Mouse (Mus musculus) B cell, adult 2 months (primary cell): ENCODE measurements around the gene Gm43518.

ENCODE experiments used
- DNase-seq, 2 experiments: peaks; one replicate each; pipeline ENCODE4 v3.0.0; 2022

The Gm43518 gene

GRCm38 (mm10) chr5:123933957-123934591 is 6.9 kb downstream of the Gm43518 start:
- peak; percentile 27 to 31 for DNase-seq

- DNase-seq = no peak
Measured at GRCm38 (mm10) chr5:123935931-123936330, 8.7 kb downstream of the Gm43518 start.

- peak in 1 of 2 experiments; percentile 16 for DNase-seq
Measured at GRCm38 (mm10) chr5:123938479-123938878, 11.3 kb downstream of the Gm43518 start.

GRCm38 (mm10) chr5:123946546-123946945 is 19.3 kb downstream of the Gm43518 start:
- no peak for DNase-seq

- DNase-seq = peak; percentile 50 to 56
Measured at GRCm38 (mm10) chr5:123947041-123947761, 20.0 kb downstream of the Gm43518 start.

GRCm38 (mm10) chr5:123952365-123953045 is 25.3 kb downstream of the Gm43518 start:
- no peak for DNase-seq

- DNase-seq = no peak
Measured at GRCm38 (mm10) chr5:123957213-123957612, 30.0 kb downstream of the Gm43518 start.

GRCm38 (mm10) chr5:123959018-123959417 is 31.8 kb downstream of the Gm43518 start:
- no peak for DNase-seq

- DNase-seq = no peak
Measured at GRCm38 (mm10) chr5:123960129-123960528, 32.9 kb downstream of the Gm43518 start.

GRCm38 (mm10) chr5:123961046-123961445 is 33.8 kb downstream of the Gm43518 start:
- no peak for DNase-seq

GRCm38 (mm10) chr5:123964208-123964607 is 37.0 kb downstream of the Gm43518 start:
- no peak for DNase-seq

- no peak for DNase-seq
Measured at GRCm38 (mm10) chr5:123966759-123967158, 39.5 kb downstream of the Gm43518 start.

- DNase-seq = no peak
Measured at GRCm38 (mm10) chr5:123968468-123968867, 41.2 kb downstream of the Gm43518 start.

- no peak for DNase-seq
Measured at GRCm38 (mm10) chr5:123969216-123969615, 42.0 kb downstream of the Gm43518 start.

GRCm38 (mm10) chr5:123970576-123970975 is 43.4 kb downstream of the Gm43518 start:
- no peak for DNase-seq

- DNase-seq = no peak
Measured at GRCm38 (mm10) chr5:123972453-123972852, 45.2 kb downstream of the Gm43518 start.

- DNase-seq = peak; percentile 93 to 94
Measured at GRCm38 (mm10) chr5:123973299-123974178, 46.3 kb downstream of the Gm43518 start, which contains the start of gene Hip1r. TSS of gene Hip1r (plus strand) at chr5:123973628.

- peak in 1 of 2 experiments; percentile 46 for DNase-seq
Measured at GRCm38 (mm10) chr5:123974179-123974485, 46.9 kb downstream of the Gm43518 start.

- peak; percentile 77 to 83 for DNase-seq
Measured at GRCm38 (mm10) chr5:123974616-123975111, 47.4 kb downstream of the Gm43518 start.

- DNase-seq = peak in 1 of 2 experiments; percentile 10
Measured at GRCm38 (mm10) chr5:123975668-123976180, 48.5 kb downstream of the Gm43518 start.

- no peak for DNase-seq
Measured at GRCm38 (mm10) chr5:123977231-123977630, 50.0 kb downstream of the Gm43518 start.

- peak in 1 of 2 experiments; percentile 1 for DNase-seq
Measured at GRCm38 (mm10) chr5:123978131-123978530, 50.9 kb downstream of the Gm43518 start.
